Mouse (Mus musculus) embryonic fibroblast, embryonic 13.5 days (primary cell): ENCODE data around the gene Tef. TPM values are rescaled to one million over a fixed set of nuclear protein-coding genes. Genes with fewer than 3 reads are reported as not detected.

Source experiments
- H3K27ac ChIP-seq: 2 replicates; pipeline ENCODE4 v1.5.1; 2012; ENCODE audit warnings: low read length, control low read depth, inconsistent platforms; ENCODE audit not compliant: insufficient read depth
- H3K4me1 ChIP-seq: 2 replicates; pipeline ENCODE4 v1.6.1; 2011; ENCODE audit warnings: low read length; ENCODE audit not compliant: control insufficient read depth, insufficient read depth
- H3K4me3 ChIP-seq: 2 replicates; pipeline ENCODE4 v1.5.1; 2011; ENCODE audit warnings: mild to moderate bottlenecking, control low read depth, low read length; ENCODE audit not compliant: insufficient read depth
- CTCF ChIP-seq: IDR thresholded peaks from 2 replicates; pipeline ENCODE4 v1.5.1; 2011; ENCODE audit warnings: mild to moderate bottlenecking, control low read depth, low read length, moderate library complexity, borderline replicate concordance; ENCODE audit not compliant: insufficient read depth
- POLR2A ChIP-seq: IDR thresholded peaks from 2 replicates; pipeline ENCODE4 v1.6.1; 2011; ENCODE audit warnings: low read depth, mild to moderate bottlenecking, control low read depth, low read length, moderate library complexity
- polyA plus RNA-seq: library from polyadenylated mRNA; stranded (reverse); fragments of >200 nt; gene quantifications from 2 replicates; pipeline ENCODE4 v1.2.4, GENCODE M21; 2011; ENCODE audit warnings: low read depth; ENCODE audit not compliant: missing spikeins, insufficient read length

Tef gene
- polyA plus RNA-seq = 37.4 and 43.1 TPM in 2 replicates

GRCm38 (mm10) chr15:81802001-81802890, at the start of gene Tef:
Gene Tef, plus strand, starts transcription at chr15:81802421.
- peak within 1 kb of the TSS; percentile 0; the same call in 1 of the 2 replicates for H3K4me3 ChIP-seq
- no peak for TF ChIP-seq CTCF
- peak; percentile 52 for TF ChIP-seq POLR2A
- peaks cover 18% of the 10 kb centered on the region for H3K4me1 ChIP-seq
- no peak within 1 kb of the TSS for H3K27ac ChIP-seq

GRCm38 (mm10) chr15:81753669-81754068, 48.6 kb upstream of the Tef start:
- no peaks in the 10 kb centered on the region for H3K4me1 ChIP-seq
- H3K4me3 ChIP-seq = no peak overlapping the region
- no peak overlapping the region for H3K27ac ChIP-seq
- no peak for TF ChIP-seq POLR2A
- TF ChIP-seq CTCF = no peak

- H3K4me3 ChIP-seq = no peak overlapping the region
- TF ChIP-seq POLR2A (no peak), CTCF (no peak)
- no peaks in the 10 kb centered on the region for H3K4me1 ChIP-seq
- H3K27ac ChIP-seq = no peak overlapping the region
Measured at GRCm38 (mm10) chr15:81758701-81759100, 43.5 kb upstream of the Tef start.

GRCm38 (mm10) chr15:81759542-81759941, 42.7 kb upstream of the Tef start:
- TF ChIP-seq CTCF = no peak
- Histone ChIP-seq H3K27ac (no peak overlapping the region), H3K4me3 (no peak overlapping the region), H3K4me1 (no peaks in the 10 kb centered on the region)

GRCm38 (mm10) chr15:81760361-81761079, 41.7 kb upstream of the Tef start:
- Histone ChIP-seq H3K4me3 (no peak overlapping the region), H3K4me1 (no peaks in the 10 kb centered on the region), H3K27ac (no peak overlapping the region)
- TF ChIP-seq POLR2A (no peak), CTCF (no peak)

GRCm38 (mm10) chr15:81761381-81761780, 40.8 kb upstream of the Tef start:
- Histone ChIP-seq H3K4me1 (no peaks in the 10 kb centered on the region), H3K4me3 (no peak overlapping the region), H3K27ac (no peak overlapping the region)
- no peak for TF ChIP-seq POLR2A
- no peak for TF ChIP-seq CTCF

- TF ChIP-seq POLR2A (no peak), CTCF (no peak)
- Histone ChIP-seq H3K4me3 (no peak overlapping the region), H3K4me1 (no peaks in the 10 kb centered on the region), H3K27ac (no peak overlapping the region)
Measured at GRCm38 (mm10) chr15:81761959-81762358, 40.3 kb upstream of the Tef start.

GRCm38 (mm10) chr15:81764573-81764972, 37.6 kb upstream of the Tef start:
- H3K4me1 ChIP-seq = no peaks in the 10 kb centered on the region
- no peak for TF ChIP-seq CTCF
- no peak for TF ChIP-seq POLR2A
- H3K27ac ChIP-seq = no peak overlapping the region
- H3K4me3 ChIP-seq = no peak overlapping the region

- no peak for TF ChIP-seq CTCF
- H3K27ac ChIP-seq = no peak overlapping the region
- H3K4me3 ChIP-seq = no peak overlapping the region
- no peaks in the 10 kb centered on the region for H3K4me1 ChIP-seq
Measured at GRCm38 (mm10) chr15:81765651-81766050, 36.6 kb upstream of the Tef start.

- Histone ChIP-seq H3K4me1 (no peaks in the 10 kb centered on the region), H3K27ac (no peak overlapping the region), H3K4me3 (no peak overlapping the region)
- TF ChIP-seq CTCF = no peak
Measured at GRCm38 (mm10) chr15:81766439-81766838, 35.8 kb upstream of the Tef start.
